In the genomic region with DNA sequence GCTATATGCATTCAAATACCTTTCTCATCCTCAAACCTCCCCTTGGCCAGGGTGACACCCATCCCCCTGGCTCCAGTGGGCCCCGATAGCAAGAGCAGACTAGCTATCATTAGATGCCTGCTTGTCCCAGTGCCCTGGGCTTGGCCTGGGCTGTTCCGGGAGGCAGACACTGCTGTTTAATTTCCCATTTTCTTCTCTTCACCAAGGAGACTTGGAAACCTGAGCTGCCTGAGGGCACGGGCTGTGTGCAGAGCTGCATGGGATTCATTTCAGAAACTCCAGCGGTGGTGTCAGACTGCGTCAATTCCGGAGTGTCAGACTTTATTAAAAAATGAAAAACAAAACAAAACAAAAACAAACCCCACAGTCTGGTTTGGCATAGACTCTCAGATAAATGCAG, we compare ENCODE assay signal across 19 mouse cellular contexts. TPM values are rescaled to one million over a fixed set of nuclear protein-coding genes. Genes with fewer than 3 reads are reported as not detected.
A peak's percentile ranks its signal among the peaks of the same experiment; 100 is the strongest.
DNase-seq lines count a peak whose midpoint lies in the region; ATAC-seq and TF ChIP-seq lines count a peak whose summit lies in the region.
"Had no signal": no experiment of that assay in that cellular context is flagged by ENCODE, and none has a peak within 500 bp of the region (broad histone marks: within the 10 kb centered on the region; RNA-seq: fewer than 3 reads in every experiment).

No protein-coding gene starts in this region.

- no peak for ATAC-seq in hindbrain, embryonic 12.5 days (ENCODE audit: low FRiP score)
- ATAC-seq in hindbrain, postnatal 0 days: no peak
- ATAC-seq in midbrain, embryonic 13.5 days: no peak
- ATAC-seq in embryonic facial prominence, embryonic 14.5 days (ENCODE audit: low read depth): 0 out of 2 replicates have a peak, but pooled peaks have one; percentile 15
- ATAC-seq: forebrain, embryonic 14.5 days had no signal

- H3K4me1 ChIP-seq in hindbrain, embryonic 12.5 days: peaks cover 17% of the 10 kb centered on the region
- 0 out of 2 replicates have a peak, but pooled peaks cover 3% of the 10 kb centered on the region for H3K4me1 ChIP-seq in hindbrain, postnatal 0 days (ENCODE audit: insufficient read depth, low read length)
- peaks cover 26% of the 10 kb centered on the region for H3K4me1 ChIP-seq in midbrain, embryonic 13.5 days (replicated peaks)
- no peaks in the 10 kb centered on the region for H3K4me1 ChIP-seq in midbrain, embryonic 10.5 days
- no peaks in the 10 kb centered on the region for H3K4me1 ChIP-seq in embryonic facial prominence, embryonic 14.5 days (ENCODE audit: control insufficient read depth, insufficient read depth, low read length)
- H3K4me1 ChIP-seq: heart, embryonic 13.5 days had no signal

- no peak overlapping the region for H3K9ac ChIP-seq in hindbrain, embryonic 12.5 days
- H3K9ac ChIP-seq in hindbrain, postnatal 0 days (replicated peaks; ENCODE audit: low read length): no peak overlapping the region
- no peak overlapping the region for H3K9ac ChIP-seq in midbrain, embryonic 13.5 days (replicated peaks)
- H3K9ac ChIP-seq in embryonic facial prominence, embryonic 14.5 days (ENCODE audit: low read depth, low read length): no peak overlapping the region
- H3K9ac ChIP-seq: heart, embryonic 13.5 days; hindbrain, embryonic 14.5 days had no signal

- H3K27me3 ChIP-seq in hindbrain, embryonic 12.5 days: no peaks in the 10 kb centered on the region
- H3K27me3 ChIP-seq in hindbrain, postnatal 0 days (ENCODE audit: insufficient read depth, low read length): no peaks in the 10 kb centered on the region
- no peaks in the 10 kb centered on the region for H3K27me3 ChIP-seq in midbrain, embryonic 13.5 days
- H3K27me3 ChIP-seq in midbrain, embryonic 10.5 days (ENCODE audit: low read depth, poor library complexity, severe bottlenecking): no peaks in the 10 kb centered on the region
- H3K27me3 ChIP-seq in embryonic facial prominence, embryonic 14.5 days (replicated peaks; ENCODE audit: control insufficient read depth, insufficient read depth, low read length): no peaks in the 10 kb centered on the region

- no peak overlapping the region for H3K4me2 ChIP-seq in hindbrain, embryonic 12.5 days (replicated peaks)
- no peak overlapping the region for H3K4me2 ChIP-seq in hindbrain, postnatal 0 days (ENCODE audit: low read depth, low read length)
- no peak overlapping the region for H3K4me2 ChIP-seq in midbrain, embryonic 13.5 days (replicated peaks)
- no peak overlapping the region for H3K4me2 ChIP-seq in embryonic facial prominence, embryonic 14.5 days (ENCODE audit: low read depth, low read length)
- H3K4me2 ChIP-seq: heart, embryonic 13.5 days; hindbrain, embryonic 14.5 days had no signal

- peak overlapping the region; percentile 2; the same call in 1 of the 2 replicates for H3K27ac ChIP-seq in hindbrain, embryonic 12.5 days
- H3K27ac ChIP-seq in hindbrain, postnatal 0 days: no peak overlapping the region
- H3K27ac ChIP-seq in midbrain, embryonic 13.5 days: peak overlapping the region; percentile 19; the same call in 1 of the 2 replicates
- no peak overlapping the region for H3K27ac ChIP-seq in midbrain, embryonic 10.5 days (replicated peaks)
- no peak overlapping the region for H3K27ac ChIP-seq in embryonic facial prominence, embryonic 14.5 days (replicated peaks; ENCODE audit: low read depth, low read length)
- H3K27ac ChIP-seq: gastrocnemius, adult 2 months; heart, embryonic 13.5 days; hindbrain, embryonic 14.5 days had no signal

- DNase-seq in hindbrain, postnatal 0 days (ENCODE audit: low spot score): no peak
- DNase-seq in midbrain, embryonic 10.5 days (ENCODE audit: low spot score): no peak
- peak; percentile 31 for DNase-seq in brain, embryonic 14.5 days (ENCODE audit: low read depth)
- peak; percentile 44 for DNase-seq in embryonic facial prominence, embryonic 14.5 days (ENCODE audit: low spot score)
- DNase-seq in right cerebral cortex, postnatal 10 days (ENCODE audit: low spot score in 2 of 2): no peak
- DNase-seq: adrenal gland, postnatal 10 days; cerebellum, adult 11-12 months; cerebellum, adult 9-10 months; cerebellum, postnatal 36 days; gastrocnemius, adult 2 months; gastrocnemius, postnatal 25 days; heart, postnatal 36 days had no signal

- no peak for TF ChIP-seq POLR2A in brain, embryonic 14.5 days (IDR thresholded peaks at IDR 0.05; ENCODE audit: borderline replicate concordance, extremely low read depth, insufficient read depth, insufficient read length, poor library complexity, severe bottlenecking)

- no peak for TF ChIP-seq CTCF in hindbrain, postnatal 0 days (IDR thresholded peaks at IDR 0.05; ENCODE audit: low read depth)
- TF ChIP-seq CTCF in brain, embryonic 14.5 days (IDR thresholded peaks at IDR 0.05; ENCODE audit: borderline replicate concordance, extremely low read depth, insufficient read depth, insufficient read length): no peak

- no peaks in the 10 kb centered on the region for H3K9me3 ChIP-seq in hindbrain, embryonic 12.5 days (replicated peaks)
- no peaks in the 10 kb centered on the region for H3K9me3 ChIP-seq in hindbrain, postnatal 0 days (ENCODE audit: low read length)
- H3K9me3 ChIP-seq in midbrain, embryonic 13.5 days: no peaks in the 10 kb centered on the region
- no peaks in the 10 kb centered on the region for H3K9me3 ChIP-seq in midbrain, embryonic 10.5 days (replicated peaks)
- H3K9me3 ChIP-seq in embryonic facial prominence, embryonic 14.5 days (ENCODE audit: control insufficient read depth, low read length): no peaks in the 10 kb centered on the region
- H3K9me3 ChIP-seq: heart, embryonic 13.5 days had no signal

- no peak overlapping the region for H3K4me3 ChIP-seq in hindbrain, embryonic 12.5 days
- no peak overlapping the region for H3K4me3 ChIP-seq in hindbrain, postnatal 0 days (ENCODE audit: low read length)
- H3K4me3 ChIP-seq in midbrain, embryonic 13.5 days (replicated peaks): no peak overlapping the region
- H3K4me3 ChIP-seq in midbrain, embryonic 10.5 days: no peak overlapping the region
- no peak overlapping the region for H3K4me3 ChIP-seq in embryonic facial prominence, embryonic 14.5 days (ENCODE audit: low read depth, low read length)
- H3K4me3 ChIP-seq: gastrocnemius, adult 2 months; heart, embryonic 13.5 days had no signal

- WGBS in hindbrain, embryonic 12.5 days: 44% methylated on average over 6 of the region's 6 CpGs
- 45% methylated on average over 6 of the region's 6 CpGs for WGBS in hindbrain, postnatal 0 days
- WGBS in midbrain, embryonic 13.5 days: 64% methylated on average over 6 of the region's 6 CpGs
- WGBS in midbrain, embryonic 10.5 days: 75% methylated on average over 6 of the region's 6 CpGs
- WGBS in embryonic facial prominence, embryonic 14.5 days: 14% methylated on average over 6 of the region's 6 CpGs

- H3K36me3 ChIP-seq in hindbrain, embryonic 12.5 days: no peaks in the 10 kb centered on the region
- no peaks in the 10 kb centered on the region for H3K36me3 ChIP-seq in hindbrain, postnatal 0 days (ENCODE audit: insufficient read depth, low read length)
- H3K36me3 ChIP-seq in midbrain, embryonic 13.5 days: no peaks in the 10 kb centered on the region
- no peaks in the 10 kb centered on the region for H3K36me3 ChIP-seq in midbrain, embryonic 10.5 days
- H3K36me3 ChIP-seq in embryonic facial prominence, embryonic 14.5 days (ENCODE audit: control insufficient read depth, insufficient read depth, low read length): no peaks in the 10 kb centered on the region
- H3K36me3 ChIP-seq: heart, embryonic 13.5 days had no signal

RNA-seq across cellular contexts. Expression of a gene that starts 44.9 kb away (rescaled TPM):
- 55.6 and 56.0 TPM in 2 replicates for polyA plus RNA-seq in hindbrain, embryonic 12.5 days (2016; fragmentation: Nextera tagmentation; extraction: Ambion mirVana)
- total RNA-seq in hindbrain, postnatal 0 days (2014; rRNA removed): 57.9 and 60.0 TPM in 2 replicates
- 61.5 and 64.5 TPM in 2 replicates for polyA plus RNA-seq in hindbrain, postnatal 0 days (2015; fragmentation: Nextera tagmentation; extraction: Ambion mirVana)
- 55.5 and 56.0 TPM in 2 replicates for polyA plus RNA-seq in midbrain, embryonic 13.5 days (2015; fragmentation: Nextera tagmentation; extraction: Ambion mirVana)
- polyA plus RNA-seq in midbrain, embryonic 10.5 days (2016; fragmentation: Nextera tagmentation; extraction: Ambion mirVana): 73.7 and 73.9 TPM in 2 replicates
- polyA plus RNA-seq in brain, embryonic 14.5 days (2012; rRNA removed): 41.6 and 46.9 TPM in 2 replicates
- polyA plus RNA-seq in embryonic facial prominence, embryonic 14.5 days (2014; fragmentation: Nextera tagmentation; extraction: Ambion mirVana): 72.3 and 83.0 TPM in 2 replicates

RNA-seq across cellular contexts. Expression of a gene that starts 54.8 kb away (rescaled TPM):
- polyA plus RNA-seq in hindbrain, embryonic 12.5 days (2016; fragmentation: Nextera tagmentation; extraction: Ambion mirVana): 22.4 and 24.7 TPM in 2 replicates
- total RNA-seq in hindbrain, postnatal 0 days (2014; rRNA removed): 27.8 and 38.6 TPM in 2 replicates
- polyA plus RNA-seq in hindbrain, postnatal 0 days (2015; fragmentation: Nextera tagmentation; extraction: Ambion mirVana): 9.8 and 10.0 TPM in 2 replicates
- polyA plus RNA-seq in midbrain, embryonic 13.5 days (2015; fragmentation: Nextera tagmentation; extraction: Ambion mirVana): 20.5 and 21.2 TPM in 2 replicates
- 5.3 and 9.5 TPM in 2 replicates for polyA plus RNA-seq in midbrain, embryonic 10.5 days (2016; fragmentation: Nextera tagmentation; extraction: Ambion mirVana)
- polyA plus RNA-seq in brain, embryonic 14.5 days (2012; rRNA removed): 13.3 and 13.6 TPM in 2 replicates
- 5.3 and 6.4 TPM in 2 replicates for polyA plus RNA-seq in embryonic facial prominence, embryonic 14.5 days (2014; fragmentation: Nextera tagmentation; extraction: Ambion mirVana)
- total RNA-seq: granulocyte monocyte progenitor cell, adult 5-6 weeks; MEL had no signal

Comparison
In these comparisons a context has a peak if more than half of its experiments do, and no peak if none do; other contexts are left out.
1. H3K27ac ChIP-seq: peak in hindbrain, embryonic 12.5 days (single experiment) and midbrain, embryonic 13.5 days (single experiment); none in hindbrain, postnatal 0 days (single experiment), midbrain, embryonic 10.5 days (single experiment) and embryonic facial prominence, embryonic 14.5 days (single experiment).
2. DNase-seq: peak in brain, embryonic 14.5 days (single experiment) and embryonic facial prominence, embryonic 14.5 days (single experiment); none in hindbrain, postnatal 0 days (single experiment), midbrain, embryonic 10.5 days (single experiment) and right cerebral cortex, postnatal 10 days (0 of 2).